Mouse (Mus musculus) T-cell, adult 2 months (primary cell): ENCODE measurements at regions not wholly inside any gene's neighbourhood (a gene's known extent, or its start where the extent isn't known, plus 50 kb on each side); places are given as distances from the start of the nearest gene placed in this dataset.

Source experiments
- DNase-seq: peaks from one replicate; pipeline ENCODE4 v3.0.0; 2022; ENCODE audit warnings: low spot score

DNA sequence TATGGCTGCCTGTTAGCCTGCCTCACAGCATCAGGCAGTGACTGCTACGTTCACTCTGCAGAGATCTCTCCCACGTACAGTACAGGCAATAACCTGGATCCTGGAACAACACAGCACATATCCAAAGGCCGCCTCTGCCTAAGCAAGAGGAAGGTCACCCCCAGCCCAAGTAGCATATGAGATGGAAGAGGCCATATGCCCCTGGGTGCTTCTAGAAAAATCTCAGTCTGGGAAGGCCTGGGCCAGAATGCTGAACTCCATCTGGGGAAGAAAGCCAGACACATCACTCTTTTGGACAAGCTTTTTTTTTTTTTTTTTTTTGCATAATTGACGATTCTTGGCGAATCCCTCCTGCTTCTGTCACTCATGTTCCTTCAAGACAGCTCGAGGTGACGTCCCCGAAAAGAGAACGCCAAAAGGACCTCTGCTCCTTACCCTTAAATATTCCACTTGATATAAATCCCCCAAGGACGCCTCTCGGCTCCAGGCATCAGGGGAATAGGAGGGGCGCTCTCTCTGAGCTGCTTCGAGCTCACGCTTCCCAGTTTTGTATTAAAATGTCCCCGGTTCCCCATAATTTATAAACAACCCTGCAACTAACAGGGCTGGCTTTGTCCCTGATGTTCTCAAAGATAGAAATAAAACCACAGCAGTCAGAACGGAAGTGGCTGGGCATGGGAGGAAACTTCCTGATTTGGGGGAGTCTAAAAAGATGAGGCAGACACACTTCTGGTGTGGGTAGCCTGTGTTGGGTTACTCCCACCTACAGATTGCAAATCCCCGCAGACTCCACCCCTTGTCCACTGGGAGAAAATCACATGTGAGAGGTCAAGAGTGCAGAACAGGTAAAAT is 150.4 kb downstream of the Cryba4 start:
- DNase-seq = peak; percentile 46

DNA sequence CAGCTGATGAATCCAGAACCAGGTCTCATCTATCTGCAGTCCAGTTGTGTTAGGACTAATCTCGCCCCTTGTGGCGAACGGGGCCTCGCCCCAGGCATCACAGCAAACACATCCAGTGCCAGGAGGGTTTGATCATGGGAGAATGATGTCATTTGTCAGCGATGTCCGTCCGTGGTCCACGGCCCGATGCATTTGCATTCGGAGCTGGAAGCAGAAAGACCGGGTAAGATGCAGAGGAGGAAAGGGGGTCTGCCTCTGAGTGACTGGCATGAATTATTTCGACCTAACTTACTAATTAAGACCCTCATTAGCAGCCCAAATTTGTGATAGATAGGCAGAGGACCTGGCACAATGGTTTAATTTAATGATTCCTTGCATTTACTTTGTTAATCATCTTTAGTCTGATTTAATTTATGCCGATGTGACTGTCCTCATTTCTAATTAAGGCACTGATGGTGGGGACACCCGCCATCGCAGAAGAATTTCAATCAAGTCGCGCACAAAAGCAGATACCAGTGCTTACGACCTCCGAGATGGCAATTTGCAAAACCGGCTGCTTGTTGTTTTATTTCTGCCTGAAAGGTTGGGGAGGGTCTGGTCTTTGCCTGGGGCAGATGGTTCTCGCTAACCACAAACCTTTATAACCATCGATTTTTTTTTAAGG is 141.9 kb downstream of the Cryba4 start:
- no peak for DNase-seq

DNA sequence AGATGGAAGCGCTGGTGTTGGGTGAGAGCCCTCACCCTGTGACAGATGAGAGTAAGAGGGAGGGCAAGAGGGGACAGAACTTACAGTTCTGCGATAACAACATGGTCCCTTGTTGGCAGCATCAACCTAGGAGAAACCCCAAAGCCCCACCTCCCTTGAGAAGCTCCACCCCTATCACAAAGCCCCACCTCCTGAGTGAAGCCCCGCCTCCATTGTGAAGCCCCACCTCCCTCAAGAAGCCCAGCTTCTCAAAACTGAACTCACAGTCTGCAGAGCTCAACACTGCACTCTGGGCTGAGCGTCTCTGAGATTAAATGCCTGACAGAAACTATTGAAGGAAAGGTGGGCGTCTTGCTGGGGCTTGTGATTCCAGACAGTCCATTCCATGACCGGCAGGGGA is 131.6 kb downstream of the Cryba4 start:
- DNase-seq = no peak

DNA sequence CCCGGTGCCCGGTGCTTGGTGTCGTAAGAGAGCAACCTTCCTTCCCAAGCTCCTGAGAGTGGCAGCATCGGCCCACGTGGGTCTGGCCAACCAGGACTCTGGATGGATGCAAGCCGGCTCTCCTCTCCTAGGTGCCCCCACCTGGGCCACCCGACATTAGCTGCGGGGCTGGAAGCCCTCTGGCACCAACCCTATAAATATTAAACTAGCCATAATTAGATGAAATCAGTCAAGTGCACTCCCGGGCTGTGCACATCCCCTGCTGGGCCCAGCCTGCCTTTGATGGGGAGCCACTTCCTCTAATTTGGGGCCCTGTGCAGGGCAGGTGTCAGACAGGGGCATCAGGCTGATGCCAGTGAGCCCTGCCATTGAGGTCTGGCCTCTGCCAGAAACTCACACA is 130.8 kb downstream of the Cryba4 start:
- peak; percentile 8 for DNase-seq

DNA sequence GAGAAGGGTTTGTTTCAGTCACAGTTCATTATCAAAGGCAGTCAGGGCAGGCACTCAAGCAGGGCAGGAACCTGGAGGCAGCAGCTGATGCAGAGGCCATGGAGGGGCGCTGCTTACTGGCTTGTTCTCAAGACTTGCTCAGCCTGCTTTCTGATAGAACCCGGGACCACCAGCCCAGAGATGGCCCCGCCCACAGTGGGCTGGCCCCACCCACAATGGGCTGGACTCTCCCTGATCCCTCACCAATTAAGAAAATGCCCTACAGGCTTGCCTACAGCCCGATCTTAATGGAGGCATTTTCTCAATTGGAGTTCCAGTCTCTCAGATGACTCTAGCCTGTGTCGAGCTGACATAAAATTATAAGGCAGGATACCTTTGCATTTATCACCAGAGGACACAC is 129.7 kb downstream of the Cryba4 start:
- DNase-seq = no peak

DNA sequence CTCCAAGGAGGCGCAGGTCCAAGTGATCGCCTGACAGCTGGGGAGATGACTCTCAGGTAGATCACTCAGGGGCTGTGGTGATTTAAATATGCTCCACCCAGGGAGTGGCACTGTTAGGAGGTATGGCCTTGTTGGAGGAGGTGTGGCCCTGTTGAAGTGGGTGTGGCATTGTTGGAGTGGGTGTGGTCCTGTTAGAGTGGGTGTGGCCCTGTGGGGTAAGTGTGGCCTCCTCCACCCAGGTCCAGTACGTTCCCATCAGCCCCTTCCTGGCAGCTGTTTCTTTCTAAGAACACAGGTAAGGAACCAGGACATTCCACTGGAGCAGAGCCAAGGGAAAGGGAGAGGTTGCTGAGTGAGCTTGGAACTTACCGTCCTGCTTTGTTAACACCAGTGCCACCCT is 125.1 kb downstream of the Cryba4 start:
- DNase-seq = no peak

DNA sequence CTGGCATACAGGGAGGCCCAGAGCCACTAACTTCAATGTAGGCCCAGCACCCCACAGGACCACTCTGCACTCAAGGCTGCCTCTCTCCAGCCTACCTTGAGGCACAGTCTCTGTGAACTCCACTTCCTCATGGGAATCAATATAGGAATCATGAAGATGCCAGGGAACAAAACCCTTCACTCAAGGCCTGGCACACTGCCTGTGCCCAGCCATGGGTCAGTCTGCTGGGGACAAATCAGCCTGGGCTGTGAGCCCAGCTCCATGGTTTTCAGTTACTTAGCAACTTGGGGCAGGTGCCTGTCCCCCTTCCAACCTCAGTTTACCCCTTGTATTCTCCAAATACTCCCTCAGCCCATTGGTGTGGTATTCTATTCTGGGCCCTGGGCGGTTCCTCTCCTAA is 119.6 kb downstream of the Cryba4 start:
- DNase-seq = no peak

DNA sequence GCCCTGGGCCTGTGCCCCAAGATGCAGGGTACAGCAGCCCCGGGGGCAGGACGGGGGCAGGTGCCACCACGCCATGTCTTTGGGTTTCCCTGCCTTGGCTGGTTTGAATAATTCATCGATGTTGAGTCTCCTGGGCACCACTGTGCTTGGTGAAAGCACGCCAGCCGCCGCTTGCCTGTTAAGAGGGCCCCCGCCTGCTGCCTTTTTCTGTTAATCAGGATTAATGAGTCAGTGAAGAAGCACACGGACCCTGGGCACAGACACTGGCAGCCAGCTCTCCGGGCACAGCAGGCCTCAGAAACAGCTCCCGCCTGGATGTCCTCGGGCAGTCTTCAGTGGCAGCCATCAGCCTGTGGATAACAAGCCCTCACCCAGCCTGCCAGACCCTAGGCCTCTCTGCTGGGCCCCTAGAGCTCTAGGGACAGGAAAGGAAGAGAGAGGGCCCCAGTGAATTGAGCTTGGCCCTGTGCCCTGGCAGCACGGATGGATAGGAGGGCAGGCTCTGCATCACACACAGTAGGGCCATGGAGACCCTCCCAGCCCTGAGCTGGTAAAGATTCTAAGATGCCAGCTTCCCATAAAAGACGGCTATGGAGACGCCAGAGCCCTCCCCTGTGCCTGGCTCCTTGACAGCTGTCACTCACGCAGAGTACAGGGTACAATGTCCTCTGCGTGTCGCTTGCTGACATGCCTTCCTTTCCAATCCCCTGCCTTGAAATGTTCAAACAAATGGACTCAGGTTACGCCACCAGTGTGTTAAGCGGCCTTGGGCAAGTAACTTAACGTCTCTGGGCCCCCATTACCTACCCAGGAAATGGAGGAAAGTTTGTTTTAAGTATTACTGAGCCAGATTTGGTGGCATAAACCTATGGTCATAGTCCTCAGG is 118.4 kb downstream of the Cryba4 start:
- DNase-seq = no peak

DNA sequence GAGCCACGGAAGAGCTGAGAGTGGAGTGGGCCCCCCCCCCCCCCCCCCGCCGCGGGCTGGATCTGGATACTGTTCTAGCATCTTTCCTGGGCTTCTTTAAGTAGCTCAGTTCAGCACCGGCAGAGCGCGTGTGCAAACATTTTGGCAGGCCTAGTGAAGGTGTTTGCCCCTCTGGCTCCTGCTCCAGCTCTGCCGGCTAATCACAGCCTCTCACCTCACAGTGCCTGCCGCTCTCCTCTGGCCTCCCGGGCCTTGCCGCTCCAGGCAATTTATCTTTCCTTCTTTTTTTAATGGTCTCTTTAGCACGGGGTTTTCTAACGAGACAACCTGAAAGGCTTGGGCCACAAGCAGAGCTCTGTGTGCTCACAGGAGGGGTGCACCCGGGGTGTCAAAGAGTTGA is 115.7 kb downstream of the Cryba4 start:
- no peak for DNase-seq

DNA sequence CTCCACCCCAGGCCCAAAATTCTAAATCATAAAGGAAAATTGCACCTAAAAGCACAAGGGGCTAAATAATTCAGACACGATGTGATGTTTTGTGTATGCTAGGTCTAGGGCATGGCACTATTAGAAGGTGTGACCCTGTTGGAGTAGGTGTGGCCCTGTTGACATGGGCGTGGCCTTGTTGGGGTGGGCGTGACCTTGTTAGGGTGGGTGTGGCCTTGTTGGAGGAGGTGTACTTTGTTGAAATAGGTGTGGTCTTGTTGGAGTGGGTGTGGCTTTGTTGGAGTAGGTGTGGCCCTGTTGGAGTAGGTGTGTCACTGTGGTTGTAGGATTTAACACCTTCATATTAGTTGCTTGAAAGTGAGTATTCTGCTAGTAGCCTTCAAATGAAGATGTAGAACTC is 114.1 kb downstream of the Cryba4 start:
- no peak for DNase-seq

DNA sequence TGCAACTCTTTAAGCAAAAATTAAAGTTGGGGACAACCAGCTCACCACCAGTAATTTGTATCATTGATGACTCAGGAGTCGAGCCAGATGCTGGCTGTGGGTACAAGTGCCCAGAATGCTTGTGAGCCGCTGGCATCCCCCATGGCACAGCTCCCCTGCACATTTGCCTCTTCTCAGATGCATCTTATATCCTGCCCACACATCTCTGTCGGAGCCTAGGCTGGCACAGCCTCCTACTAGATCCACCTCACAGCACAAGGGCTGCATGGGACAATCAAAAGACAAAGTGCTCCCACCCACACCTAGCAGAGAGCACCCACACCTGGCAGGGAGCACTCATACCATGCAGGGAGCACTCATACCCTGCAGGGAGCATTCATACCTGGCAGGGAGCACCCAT is 109.6 kb downstream of the Cryba4 start:
- no peak for DNase-seq

DNA sequence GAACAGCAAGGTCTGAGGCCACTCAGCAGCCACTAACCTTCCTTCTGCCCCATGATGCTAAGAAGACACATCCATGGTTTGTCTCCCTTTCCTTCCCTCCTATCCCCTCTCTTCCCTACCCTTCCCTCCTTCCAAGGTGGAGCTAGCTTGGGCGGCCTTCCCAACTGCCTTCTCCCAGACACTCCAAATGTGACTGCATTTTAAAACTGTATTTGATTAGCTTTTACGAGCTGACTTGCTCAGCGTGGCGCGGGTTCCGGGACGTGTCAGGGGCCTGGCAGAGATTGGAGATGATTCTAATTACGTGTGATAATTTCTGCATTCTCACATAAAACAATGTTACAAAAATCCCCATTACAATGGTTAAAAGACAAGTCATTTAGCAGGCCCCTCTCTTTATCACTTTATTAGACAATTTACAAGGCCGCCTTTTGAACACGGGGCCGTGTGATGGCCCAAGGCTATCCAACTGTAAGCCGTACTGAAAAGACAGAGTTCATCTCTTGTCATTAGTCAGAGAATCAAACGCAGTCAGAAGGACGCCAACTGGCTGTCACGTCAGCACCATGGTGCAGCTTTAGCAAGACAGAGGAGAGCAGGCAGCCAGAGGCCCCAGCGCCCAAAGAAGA is 108.2 kb downstream of the Cryba4 start:
- no peak for DNase-seq

DNA sequence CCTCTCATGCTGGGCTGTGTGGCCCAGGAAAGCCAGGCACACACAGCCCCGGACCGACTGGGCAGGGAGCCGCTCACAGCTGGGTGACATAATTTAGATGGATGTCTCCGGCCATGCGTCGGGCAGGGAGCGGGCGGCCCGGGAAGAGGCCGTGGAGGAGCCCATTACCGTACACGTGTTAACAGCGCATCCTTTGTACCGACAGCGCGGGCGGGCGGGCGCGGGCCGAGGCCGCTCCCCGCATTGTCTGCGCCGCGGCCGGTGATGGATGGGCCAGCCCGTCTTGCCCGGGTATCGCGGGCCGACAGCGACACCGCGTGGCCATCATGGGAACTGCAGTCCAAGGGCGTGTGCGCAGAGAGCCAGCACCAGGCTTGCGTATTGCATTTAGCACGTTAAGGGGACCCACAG is 98.6 kb downstream of the Cryba4 start:
- DNase-seq = peak; percentile 69

DNA sequence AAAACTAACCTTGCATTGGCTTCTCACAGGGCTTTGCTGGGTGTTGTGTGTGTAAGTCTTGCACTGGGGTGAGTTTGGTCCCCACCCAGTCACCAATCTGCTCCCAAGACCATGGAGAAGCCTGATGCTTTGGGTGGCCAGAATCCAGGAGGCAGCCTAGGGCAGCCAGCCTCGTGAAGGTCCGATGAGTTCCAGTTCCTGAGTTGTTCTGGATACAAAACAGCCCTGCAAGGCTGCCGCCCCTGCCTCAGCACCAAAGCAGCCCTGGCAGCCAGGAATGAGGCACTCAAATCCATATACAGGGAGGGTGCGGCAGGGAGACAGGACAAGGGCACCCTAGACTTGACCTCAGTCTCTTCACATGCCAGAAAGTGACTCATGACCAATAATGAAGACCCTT is 97.7 kb downstream of the Cryba4 start:
- DNase-seq = no peak

DNA sequence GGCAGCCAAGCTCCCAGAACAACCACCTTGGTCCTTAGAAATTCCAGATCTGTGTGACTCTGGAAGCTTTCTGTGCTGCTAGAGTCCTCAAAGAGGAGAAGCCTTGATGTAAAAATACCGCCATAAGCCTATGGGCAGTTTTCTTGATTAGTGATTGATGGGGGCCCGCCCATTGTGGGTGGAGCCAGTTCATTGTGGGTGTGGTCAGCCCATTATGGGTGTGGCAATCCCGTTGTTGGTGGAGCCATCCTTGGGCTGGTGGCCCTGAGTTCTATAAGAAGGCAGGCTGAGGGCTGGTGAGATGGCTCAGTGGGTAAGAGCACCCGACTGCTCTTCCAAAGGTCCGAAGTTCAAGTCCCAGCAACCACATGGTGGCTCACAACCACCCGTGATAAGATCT is 97.3 kb downstream of the Cryba4 start:
- no peak for DNase-seq

DNA sequence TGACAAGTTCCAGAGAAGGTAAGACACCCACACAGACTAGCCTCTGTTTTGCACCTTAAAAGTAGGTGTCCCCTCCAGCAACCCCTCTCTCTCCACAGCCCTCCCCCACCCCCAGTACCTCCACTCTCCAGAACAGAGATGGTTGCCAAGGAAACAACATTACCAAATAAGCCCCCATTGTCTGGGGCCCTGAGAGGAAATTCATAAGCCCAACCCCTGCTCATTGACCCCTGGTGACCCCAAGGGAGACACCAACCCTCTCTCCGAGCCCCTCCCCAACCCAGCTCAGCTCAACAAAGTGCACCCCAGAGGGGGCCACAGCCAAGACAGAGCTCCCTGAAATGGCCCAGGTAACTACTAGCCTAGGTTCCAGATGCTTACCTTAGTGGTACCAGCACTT is 96.3 kb downstream of the Cryba4 start:
- DNase-seq = no peak

DNA sequence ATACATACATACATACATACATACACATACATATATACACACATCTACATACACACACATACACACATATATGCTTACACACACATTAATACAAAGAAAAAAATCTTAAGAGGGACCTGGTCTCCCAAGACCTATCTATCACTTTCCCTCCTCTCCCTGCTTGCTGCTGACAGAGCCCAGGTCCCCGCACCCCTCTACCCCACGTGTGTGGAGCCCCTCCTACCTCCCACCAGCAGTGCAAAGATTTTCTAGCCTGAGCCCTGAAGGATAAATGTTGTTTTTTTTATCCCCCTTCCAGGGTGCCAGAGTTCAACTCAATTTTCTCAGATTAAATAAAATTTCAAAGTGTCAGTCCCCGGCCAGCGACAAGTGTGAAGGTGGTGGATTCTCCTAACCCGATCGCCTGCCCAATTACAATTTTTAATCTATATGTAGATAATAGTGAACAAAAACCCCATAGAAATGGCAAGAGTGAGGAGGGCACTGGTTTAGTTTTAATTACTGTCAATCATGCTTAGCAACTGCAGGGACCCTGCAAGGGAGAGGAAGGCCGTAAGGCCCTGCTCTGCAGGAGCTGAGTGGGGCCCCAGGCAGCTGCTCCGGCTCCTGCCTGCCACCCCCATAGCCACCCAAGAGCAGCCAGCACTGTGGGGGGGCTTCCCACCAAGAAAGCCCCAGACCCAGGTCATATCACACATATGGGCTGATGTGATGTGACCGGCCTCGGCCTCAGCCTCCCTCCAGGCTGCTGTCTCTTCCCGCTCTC is 85.7 kb downstream of the Cryba4 start:
- DNase-seq = no peak

DNA sequence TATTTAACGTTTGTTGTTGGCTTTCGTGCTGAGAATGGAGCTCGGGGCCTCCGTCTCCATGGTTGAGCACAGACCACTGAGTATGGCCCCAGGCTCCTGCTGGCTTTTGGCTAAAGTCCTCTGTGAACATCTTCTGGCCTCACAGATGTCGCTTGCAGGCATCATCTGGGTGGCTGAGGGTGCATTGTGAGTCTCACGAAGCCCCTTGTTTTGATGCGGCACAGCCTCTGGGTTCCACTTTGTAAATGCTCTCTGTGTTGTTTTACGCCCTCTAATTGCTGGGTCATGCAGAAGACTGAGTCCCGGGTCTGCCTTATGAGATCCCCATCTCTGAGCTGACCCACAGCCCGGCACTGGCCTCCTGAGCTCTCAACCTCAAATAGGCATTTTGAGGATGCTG is 84.5 kb downstream of the Cryba4 start:
- no peak for DNase-seq

DNA sequence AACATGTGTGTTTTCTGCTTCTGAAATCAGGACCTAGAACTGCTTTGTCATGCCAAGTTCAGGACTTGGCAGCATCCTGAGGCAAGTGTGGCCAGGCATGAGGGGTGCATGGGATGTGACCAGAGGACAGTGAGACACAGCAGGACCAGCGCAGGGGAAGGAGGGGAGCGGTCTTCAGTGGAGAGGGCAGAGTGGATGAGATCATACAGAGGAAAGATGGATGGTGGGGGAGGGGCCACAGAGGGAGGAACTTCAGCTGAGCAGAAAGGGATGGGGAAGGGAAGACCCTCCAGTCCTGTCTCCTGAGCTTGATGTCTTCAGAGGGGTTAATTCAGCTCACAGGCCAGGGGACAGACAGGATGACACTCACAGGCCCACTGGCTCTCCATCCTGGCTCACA is 81.0 kb downstream of the Cryba4 start:
- no peak for DNase-seq

DNA sequence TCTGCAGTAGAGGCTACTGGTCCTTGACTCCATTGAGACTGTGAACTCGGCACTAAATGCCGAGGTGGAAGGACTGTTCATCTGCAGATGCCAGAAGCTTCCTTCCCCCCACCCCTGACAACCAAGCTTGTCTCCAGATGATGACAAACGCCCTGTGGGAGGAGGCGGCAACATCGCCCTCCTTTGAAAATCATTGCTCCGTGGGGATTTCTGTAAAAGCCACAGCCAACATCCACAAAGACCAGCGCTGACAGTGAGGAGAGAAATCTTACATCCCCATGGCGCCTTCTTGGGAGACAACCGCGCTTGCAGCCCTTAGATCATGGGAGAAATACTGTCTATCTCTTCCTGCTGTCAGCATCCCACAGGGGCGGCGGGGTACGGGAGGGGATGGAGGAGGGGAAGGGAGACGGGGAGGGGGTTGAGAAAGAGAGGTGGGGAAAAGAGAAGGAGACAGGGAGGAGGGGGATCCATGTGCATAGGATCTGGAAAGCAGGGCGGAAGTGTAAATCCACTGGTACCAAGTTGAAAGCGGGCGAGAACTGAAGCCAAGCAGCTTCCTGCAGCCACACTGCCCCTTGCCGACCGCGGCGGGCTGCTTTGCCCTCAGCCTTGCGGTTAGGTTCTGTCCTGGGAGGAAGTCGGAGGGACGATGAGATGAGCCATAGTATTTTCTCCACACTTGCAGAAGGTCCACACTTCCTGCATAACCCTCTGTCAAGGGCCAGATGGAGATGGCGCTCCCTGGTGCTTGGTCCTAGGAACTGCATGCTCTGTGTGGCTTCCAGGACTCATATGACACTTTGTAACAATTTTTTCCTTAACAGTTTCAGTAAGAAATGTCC is 72.9 kb downstream of the Cryba4 start:
- peak; percentile 17 for DNase-seq

DNA sequence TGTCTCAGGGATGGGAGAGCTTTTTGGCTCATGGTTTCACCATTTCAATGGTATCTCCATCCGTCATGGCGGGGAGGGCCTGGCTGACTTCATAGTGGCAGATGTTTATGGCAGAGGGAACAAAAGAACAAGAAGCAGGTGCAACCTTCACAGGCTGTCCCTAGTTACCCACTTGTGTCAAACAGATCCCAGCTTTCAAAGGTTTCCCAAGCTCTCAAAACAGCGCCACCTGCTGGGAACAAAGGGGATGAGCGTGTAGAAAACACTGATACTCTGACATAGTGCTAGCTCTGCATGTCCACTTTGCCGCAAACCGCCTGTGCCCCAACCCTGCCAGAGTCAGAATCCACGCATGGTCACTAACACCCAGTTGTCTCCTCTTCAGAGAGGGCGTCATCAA is 69.5 kb downstream of the Cryba4 start:
- DNase-seq = no peak
